Mouse (Mus musculus): ENCODE data around the gene Msmp.
A peak's percentile ranks its signal among the peaks of the same experiment; 100 is the strongest.
"Not testable (repeated sequence)": the region's sequence is repeated elsewhere in the genome, so short reads cannot be mapped to it uniquely, and the experiment has no call there.

Gene Msmp

GRCm38 (mm10) chr4:43584444-43585416, at the start of gene Msmp:
Gene Msmp, minus strand, starts transcription at chr4:43584494.
- DNase-seq (ENCODE audit: low spot score) = no peak

GRCm38 (mm10) chr4:43633736-43634135, 49.4 kb upstream of the Msmp start:
- DNase-seq (ENCODE audit: low spot score) = no peak

- no peak for DNase-seq (ENCODE audit: low spot score)
Measured at GRCm38 (mm10) chr4:43633296-43633695, 49.0 kb upstream of the Msmp start.

DNA sequence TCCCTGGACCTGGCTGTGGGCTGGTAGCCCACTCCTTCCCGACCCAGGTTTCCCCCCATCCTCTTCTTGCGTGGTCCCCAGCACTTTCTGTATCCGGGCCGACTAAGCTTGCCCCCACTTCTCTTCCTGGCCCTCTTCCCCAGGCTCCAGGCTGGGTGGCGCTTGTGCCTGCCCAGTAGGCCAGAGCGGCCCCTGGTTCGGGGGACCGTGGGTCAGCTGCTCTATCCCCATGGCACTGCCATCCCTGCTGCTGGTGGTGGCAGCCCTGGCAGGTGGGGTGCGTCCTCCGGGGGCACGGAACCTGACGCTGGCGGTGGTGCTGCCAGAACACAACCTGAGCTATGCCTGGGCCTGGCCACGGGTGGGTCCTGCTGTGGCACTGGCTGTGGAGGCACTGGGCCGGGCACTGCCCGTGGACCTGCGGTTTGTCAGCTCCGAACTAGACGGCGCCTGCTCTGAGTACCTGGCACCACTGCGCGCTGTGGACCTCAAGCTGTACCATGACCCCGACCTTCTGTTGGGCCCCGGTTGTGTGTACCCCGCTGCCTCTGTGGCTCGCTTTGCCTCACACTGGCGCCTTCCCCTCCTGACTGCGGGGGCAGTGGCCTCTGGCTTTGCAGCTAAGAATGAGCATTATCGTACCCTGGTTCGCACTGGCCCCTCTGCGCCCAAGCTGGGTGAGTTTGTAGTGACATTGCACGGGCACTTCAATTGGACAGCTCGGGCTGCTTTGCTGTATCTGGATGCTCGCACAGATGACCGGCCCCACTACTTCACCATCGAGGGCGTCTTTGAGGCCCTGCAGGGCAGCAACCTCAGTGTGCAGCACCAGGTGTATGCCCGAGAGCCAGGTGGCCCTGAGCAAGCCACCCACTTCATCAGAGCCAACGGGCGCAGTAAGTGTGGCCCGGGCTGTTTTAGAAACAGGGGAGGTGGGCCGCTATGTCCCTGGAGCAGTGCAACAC, 47.9 kb upstream of the Msmp start:
- no peak for DNase-seq (ENCODE audit: low spot score)

DNA sequence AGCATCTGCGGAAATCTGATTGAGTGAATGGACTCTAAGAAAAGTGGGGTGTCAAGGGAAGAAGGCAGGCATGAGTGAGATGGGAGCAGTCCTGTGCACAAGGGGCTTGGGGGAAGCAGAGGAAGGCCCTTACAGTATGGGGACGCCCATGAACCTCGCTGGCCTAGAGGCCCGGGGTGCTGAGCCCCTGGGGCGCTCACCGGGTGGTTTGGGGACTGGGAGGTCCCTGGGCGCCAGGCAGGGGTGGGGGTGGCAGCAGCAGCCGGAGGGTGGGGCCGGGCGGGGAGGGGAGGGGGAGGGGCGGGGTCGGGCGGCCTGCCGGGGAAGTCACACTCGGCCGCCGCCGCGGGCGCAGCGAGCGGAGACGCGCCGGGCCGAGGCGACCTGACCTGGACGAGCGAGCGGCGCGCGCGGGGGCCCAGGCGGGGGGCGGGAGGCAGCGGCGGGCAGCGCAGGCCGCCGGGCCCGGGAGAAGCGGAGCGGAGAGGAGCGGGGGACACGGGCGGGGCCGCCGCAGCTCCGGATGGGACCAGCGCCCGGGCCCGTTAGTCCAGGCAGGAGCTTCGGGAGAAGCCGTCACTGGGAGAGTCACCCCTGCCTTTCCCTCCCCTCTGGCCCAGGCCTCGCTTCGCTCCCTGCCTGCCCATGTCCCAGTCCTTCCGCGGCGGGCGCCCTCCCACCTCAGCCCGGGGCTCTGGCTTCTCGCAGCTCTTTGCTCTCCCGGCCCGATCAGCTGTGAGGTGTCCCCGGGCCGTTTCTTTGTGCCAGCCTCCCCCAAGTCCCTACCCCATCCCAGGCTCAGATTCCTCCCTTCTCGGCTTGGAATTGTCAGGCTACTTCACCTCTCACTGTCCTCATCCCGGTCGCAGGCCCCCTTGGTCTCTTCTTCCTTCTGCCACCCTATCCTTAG, 47.0 kb upstream of the Msmp start, which contains the start of gene Npr2:
Gene Npr2, plus strand, starts transcription at position 890 of the 910 bp plus-strand sequence.
- no peak for DNase-seq (ENCODE audit: low spot score)

GRCm38 (mm10) chr4:43630671-43631045, 46.4 kb upstream of the Msmp start:
- no peak for DNase-seq (ENCODE audit: low spot score)

DNA sequence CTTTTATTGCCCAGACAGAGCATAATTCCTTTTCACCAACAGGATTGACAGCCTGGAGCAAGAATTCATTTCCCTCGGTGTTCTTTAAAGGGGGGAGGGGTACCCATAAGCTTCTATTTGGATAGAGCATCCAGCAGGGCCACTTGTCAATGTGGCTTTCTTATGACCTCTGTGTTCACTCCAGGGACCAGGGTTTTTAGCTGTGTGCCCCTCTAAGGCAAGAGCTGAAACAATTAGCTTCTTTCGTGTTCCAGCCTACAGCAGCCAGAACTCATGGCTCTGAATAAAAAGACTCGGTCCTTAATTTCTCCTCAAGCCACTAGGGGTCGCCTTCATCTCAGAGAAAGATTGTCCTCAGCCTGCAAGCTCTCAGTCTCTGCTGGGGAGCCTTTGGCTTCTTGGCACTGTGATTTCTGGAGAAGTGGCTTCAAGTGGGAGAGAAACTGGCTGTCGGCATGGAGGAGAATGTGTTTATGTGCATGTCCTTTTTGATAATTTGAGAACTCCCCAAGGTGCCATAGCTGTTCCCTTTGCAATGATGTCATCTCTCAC, 45.8 kb upstream of the Msmp start:
- peak; percentile 50 for DNase-seq (ENCODE audit: low spot score)

DNA sequence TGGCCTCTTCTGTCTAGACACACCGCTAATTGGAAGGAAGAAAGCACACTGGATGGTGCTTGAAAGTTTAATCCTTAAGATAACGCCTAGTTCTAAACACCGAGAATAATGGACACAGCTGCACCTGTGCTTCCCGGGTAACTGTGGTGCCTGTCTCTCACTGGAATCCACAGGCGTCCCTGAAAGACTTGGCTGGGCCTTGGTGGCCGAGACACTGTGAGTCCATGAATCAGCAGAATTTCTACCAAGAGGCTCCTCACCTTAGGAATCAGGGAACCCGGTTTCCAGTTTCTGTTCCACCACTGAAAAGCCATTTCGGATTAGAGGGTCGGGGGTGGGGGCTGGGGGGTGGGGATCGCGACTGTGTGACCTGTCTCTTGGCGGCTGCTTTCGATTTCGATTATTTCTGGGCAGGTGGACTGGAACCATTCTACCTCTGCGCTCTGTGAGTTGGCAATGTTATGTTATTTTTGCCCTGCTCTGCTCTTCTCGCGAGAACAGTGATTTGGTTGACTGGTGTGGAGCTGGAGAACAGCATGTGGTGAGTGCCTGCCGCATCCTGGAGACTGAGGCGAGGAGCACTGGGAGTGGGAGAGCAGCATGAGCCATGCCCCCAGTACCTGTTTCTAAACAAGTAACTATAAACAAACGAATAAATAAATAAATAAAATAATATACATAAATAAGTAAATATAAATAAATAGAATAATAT, 45.0 kb upstream of the Msmp start:
- DNase-seq (ENCODE audit: low spot score) = no peak

- no peak for DNase-seq (ENCODE audit: low spot score)
Measured at GRCm38 (mm10) chr4:43620146-43620778, 36.0 kb upstream of the Msmp start.

- DNase-seq (ENCODE audit: low spot score) = no peak
Measured at GRCm38 (mm10) chr4:43613060-43613730, 28.9 kb upstream of the Msmp start.

DNA sequence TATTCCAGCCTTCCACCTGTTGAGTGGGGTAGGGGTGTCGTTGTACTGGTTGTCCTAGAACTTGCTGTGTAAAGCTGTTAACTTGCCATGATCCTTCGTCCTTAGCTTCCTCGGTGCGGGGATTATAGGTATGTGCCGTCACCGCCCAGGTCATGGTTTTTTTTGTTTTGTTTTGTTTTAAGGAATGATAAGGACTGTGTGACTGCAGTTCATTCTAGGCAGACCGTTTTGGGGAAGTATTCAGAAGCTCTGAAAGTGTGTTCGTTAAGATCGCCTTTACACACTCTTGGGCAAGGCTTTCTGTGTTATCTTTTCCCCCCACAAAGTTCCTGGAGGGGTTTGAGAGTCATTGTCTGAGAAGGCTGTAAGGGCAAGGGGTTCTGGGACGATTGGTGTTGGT, 28.2 kb upstream of the Msmp start:
- no peak for DNase-seq (ENCODE audit: low spot score)

GRCm38 (mm10) chr4:43604751-43605685, 20.7 kb upstream of the Msmp start:
- DNase-seq (ENCODE audit: low spot score) = peak; percentile 44

- no peak for DNase-seq (ENCODE audit: low spot score)
Measured at GRCm38 (mm10) chr4:43604099-43604498, 19.8 kb upstream of the Msmp start.

DNA sequence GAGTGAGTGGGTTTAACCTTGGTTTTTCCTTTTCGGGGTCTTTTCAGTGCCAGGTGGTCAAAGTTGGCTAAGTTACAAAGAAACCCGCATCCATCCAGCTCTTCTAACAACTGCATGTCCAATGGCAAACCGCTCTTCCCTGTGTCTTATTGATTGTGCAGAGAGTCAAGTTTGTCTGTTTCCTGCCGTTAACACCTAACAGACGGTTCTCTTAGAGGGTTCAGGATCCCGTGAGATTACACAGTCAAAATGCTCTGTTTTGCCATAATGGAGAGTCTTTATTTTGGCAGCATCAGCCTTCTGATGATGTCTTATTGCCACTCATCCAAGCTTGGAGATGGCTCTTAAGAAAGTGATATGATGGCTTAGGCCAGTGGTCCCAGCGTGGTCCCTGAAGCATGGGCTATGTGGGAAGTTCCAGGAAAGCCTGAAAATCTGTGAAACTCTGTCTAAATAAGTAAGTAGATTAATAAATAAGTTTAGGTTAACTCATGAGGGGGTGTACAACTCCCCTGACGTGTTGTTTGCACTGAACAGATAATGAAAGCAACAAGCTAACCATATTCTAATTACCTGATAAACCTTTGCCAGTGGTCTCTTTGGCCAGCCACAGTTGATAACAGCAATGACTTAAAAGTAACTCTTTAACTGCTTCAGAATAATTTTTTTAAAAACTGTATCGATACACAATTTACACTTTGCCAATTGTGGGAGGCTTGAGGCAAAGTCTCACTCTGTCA, 16.1 kb upstream of the Msmp start:
- DNase-seq (ENCODE audit: low spot score) = no peak

- no peak for DNase-seq (ENCODE audit: low spot score)
Measured at GRCm38 (mm10) chr4:43598650-43599380, 14.5 kb upstream of the Msmp start.

GRCm38 (mm10) chr4:43598200-43598599, 13.9 kb upstream of the Msmp start:
- peak; percentile 27 for DNase-seq (ENCODE audit: low spot score)

- DNase-seq (ENCODE audit: low spot score) = not testable (repeated sequence)
Measured at GRCm38 (mm10) chr4:43596597-43596996, 12.3 kb upstream of the Msmp start.

All from spleen, adult 12 weeks (tissue).